Mouse (Mus musculus) heart, postnatal 0 days (tissue): ENCODE results near the gene Traf4.

Source experiments
- CTCF ChIP-seq: IDR thresholded peaks from 2 replicates; pipeline ENCODE4 v1.5.1; 2016; ENCODE audit warnings: antibody characterized with exemption, control low read depth, low read depth
- EP300 ChIP-seq: IDR thresholded peaks from 2 replicates; pipeline ENCODE4 v1.6.1; 2016; ENCODE audit warnings: antibody characterized with exemption, low read depth

DNA sequence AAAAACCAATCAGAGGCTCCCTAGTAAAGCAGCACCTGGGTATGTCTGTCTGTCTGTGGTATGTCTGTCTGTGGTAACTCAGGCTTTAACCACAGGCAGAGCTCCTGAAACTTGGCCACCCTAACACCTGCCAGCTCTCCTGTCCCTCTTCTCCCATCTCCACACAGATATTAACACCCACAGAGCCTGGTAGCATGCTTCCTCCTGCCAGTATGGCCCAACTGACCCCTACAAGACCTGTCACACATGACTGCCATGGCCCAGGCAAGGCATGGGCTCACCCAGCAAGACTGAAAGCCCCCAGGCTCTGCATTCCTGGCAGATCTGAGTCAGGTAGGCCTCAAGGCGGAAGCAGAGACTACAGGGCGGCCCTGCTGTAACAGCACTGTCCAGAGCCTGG is 2.3 kb downstream of the Traf4 start:
- TF ChIP-seq CTCF: no peak
- no peak for TF ChIP-seq EP300
